Mouse (Mus musculus) layer of hippocampus, postnatal 36 days (tissue): Measurements from ENCODE around the gene Spink4. TPM values are rescaled to one million over a fixed set of nuclear protein-coding genes. Genes with fewer than 3 reads are reported as not detected.

Experiments
- DNase-seq, 2 experiments: peaks; one replicate each; pipeline ENCODE4 v3.0.0; 2022
- total RNA-seq, 2 experiments: library from RNA; stranded (reverse); gene quantifications; 2 replicates each; pipeline ENCODE4 v1.2.3; 2021

The Spink4 gene
- total RNA-seq, 2 experiments from 2014 or later = not detected

- DNase-seq = no peak
Observed at GRCm38 (mm10) chr4:40969781-40970591, 50.1 kb downstream of the Spink4 start.

GRCm38 (mm10) chr4:40970592-40970841, 50.7 kb downstream of the Spink4 start:
- no peak for DNase-seq

- DNase-seq = peak; percentile 94
Observed at GRCm38 (mm10) chr4:40970842-40971701, 51.2 kb downstream of the Spink4 start, which contains the start of gene Nfx1. Gene Nfx1 (plus strand): TSS chr4:40970906.

DNA sequence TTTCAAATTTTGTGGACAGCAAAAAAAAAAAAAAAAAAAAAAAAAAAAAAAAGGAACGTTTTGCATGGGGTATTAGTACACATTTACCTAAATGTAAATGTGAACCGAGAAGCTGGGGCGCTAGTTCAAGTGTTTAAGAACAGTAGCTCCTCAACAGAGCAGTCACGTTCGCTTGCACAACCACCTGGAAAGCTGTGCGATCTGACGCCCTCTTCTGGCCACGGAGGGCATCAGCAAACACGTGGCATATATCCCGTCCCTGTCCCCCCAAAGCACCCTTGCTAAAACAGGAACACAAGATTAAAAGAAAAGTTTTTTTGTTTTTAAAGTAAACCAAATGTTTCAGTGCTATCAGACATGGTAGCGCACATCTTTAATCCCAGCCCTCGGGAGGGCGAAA, 51.9 kb downstream of the Spink4 start:
- DNase-seq = no peak

GRCm38 (mm10) chr4:40974011-40974410, 54.2 kb downstream of the Spink4 start:
- DNase-seq = no peak

DNA sequence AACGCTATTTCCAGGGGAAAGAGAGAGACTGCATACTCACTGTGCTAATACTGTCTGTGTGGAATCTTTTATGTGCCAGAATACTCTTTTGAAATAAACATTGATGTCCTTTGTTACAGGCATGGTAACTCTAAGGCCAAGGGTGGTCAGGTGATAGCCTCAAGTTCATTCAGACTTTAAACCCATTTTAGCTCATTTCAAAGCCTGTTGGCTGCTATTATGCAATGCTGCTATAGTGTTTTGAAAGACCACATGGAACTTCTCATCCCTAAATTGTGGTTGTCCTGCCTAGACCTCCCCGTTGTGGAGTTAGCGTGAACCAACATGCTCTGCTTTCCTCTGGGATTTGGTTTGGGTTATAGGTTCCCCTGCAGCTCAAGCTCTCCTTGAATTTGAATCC, 55.8 kb downstream of the Spink4 start:
- DNase-seq = no peak

- no peak for DNase-seq
Observed at GRCm38 (mm10) chr4:40976651-40977050, 56.8 kb downstream of the Spink4 start.

GRCm38 (mm10) chr4:40979430-40979829, 59.6 kb downstream of the Spink4 start:
- no peak for DNase-seq

Other genes starting within 250 kb of the Spink4 start
- 10 to 100 TPM; 23.4 to 28.7 TPM for gene Aptx, start 216.9 kb upstream of the Spink4 start, total RNA-seq
- gene Dnaja1, start 197.9 kb upstream of the Spink4 start, total RNA-seq = 100 to 1,000 TPM; 368 to 372 TPM
- gene Smu1, start 162.1 kb upstream of the Spink4 start, total RNA-seq = 10 to 100 TPM; 51.4 to 55.3 TPM
- 10 to 100 TPM in 1 of 2 experiments, 1 to 10 TPM in 1; 6.9 to 10.8 TPM for gene B4galt1, start 66.0 kb upstream of the Spink4 start, total RNA-seq
- 100 to 1,000 TPM; 148 to 156 TPM for gene Bag1, start 28.2 kb downstream of the Spink4 start, total RNA-seq
- gene Chmp5, start 28.4 kb downstream of the Spink4 start, total RNA-seq = 10 to 100 TPM; 87.9 to 89.4 TPM
- gene Nfx1, start 50.9 kb downstream of the Spink4 start, total RNA-seq = 10 to 100 TPM; 66.1 to 76.4 TPM
- gene Aqp7, start 128.1 kb downstream of the Spink4 start, total RNA-seq = not detected
- not detected for gene Aqp3, start 178.1 kb downstream of the Spink4 start, total RNA-seq
- gene Nol6, start 204.4 kb downstream of the Spink4 start, total RNA-seq = 100 to 1,000 TPM in 1 of 2 experiments, 10 to 100 TPM in 1; 96.0 to 103 TPM
- 10 to 100 TPM; 76.6 to 79.2 TPM for gene Ube2r2, start 215.7 kb downstream of the Spink4 start, total RNA-seq